Comparison of ENCODE assay signal across 21 mouse cellular contexts in genomic region chr14:60773476-60773875, GRCm38 (mm10). TPM values are rescaled to one million over a fixed set of nuclear protein-coding genes. Genes with fewer than 3 reads are reported as not detected.
DNase-seq lines count a peak whose midpoint lies in the region; ATAC-seq and TF ChIP-seq lines count a peak whose summit lies in the region.
"Had no signal": no experiment of that assay in that cellular context is flagged by ENCODE, and none has a peak within 500 bp of the region (broad histone marks: within the 10 kb centered on the region; RNA-seq: fewer than 3 reads in every experiment).

No protein-coding gene starts in this region.

- no peak overlapping the region for H3K4me3 ChIP-seq in layer of hippocampus, adult 2 months
- H3K4me3 ChIP-seq: kidney, embryonic 15.5 days; liver, embryonic 13.5 days; midbrain, embryonic 15.5 days; neural tube, embryonic 13.5 days had no signal

- H3K27ac ChIP-seq in layer of hippocampus, adult 2 months, result no peak overlapping the region
- H3K27ac ChIP-seq: kidney, embryonic 15.5 days; liver, embryonic 13.5 days; macrophage; midbrain, embryonic 15.5 days; neural tube, embryonic 13.5 days had no signal

- ATAC-seq in CD4-positive, CD25-positive, alpha-beta regulatory T cell, adult 4 months, result no peak
- ATAC-seq in frontal cortex, adult (ENCODE audit: low TSS enrichment), result no peak
- ATAC-seq: hindbrain, embryonic 16.5 days; midbrain, embryonic 15.5 days had no signal

- peak; percentile 45 for TF ChIP-seq CTCF in layer of hippocampus, adult 2 months (conservative IDR thresholded peaks at IDR 0.05)

- DNase-seq in CD4-positive, CD25-positive, alpha-beta regulatory T cell, adult 2 months (ENCODE audit: low read depth, low spot score), result peak; percentile 39
- no peak for DNase-seq in layer of hippocampus, adult 2 months (ENCODE audit: low spot score in 2 of 2)
- DNase-seq in layer of hippocampus, adult 11-12 months (ENCODE audit: low spot score), result no peak
- peak; percentile 6 for DNase-seq in 3T3-L1 (ENCODE audit: low read depth, low spot score)
- peak; percentile 52 for DNase-seq in R1 (ENCODE audit: low read depth, low spot score)
- no peak for DNase-seq in right cerebral cortex, postnatal 14 days
- DNase-seq: adrenal gland, adult 2 months; cerebellum, postnatal 36 days; heart, postnatal 10 days; layer of hippocampus, adult 9-11 months; liver, embryonic 13.5 days; retina, postnatal 1 day; spleen, adult 18-20 months had no signal

RNA-seq across cellular contexts. Expression of gene C1qtnf9, which starts 5.5 kb away (rescaled TPM):
- under 1 TPM in 1 of 2 experiments, not detected in 1; 0.39 TPM for polyA plus RNA-seq in CD4-positive, CD25-positive, alpha-beta regulatory T cell, adult 4 months (2017; shearing (Covaris generic))
- under 1 TPM; 0.29 to 0.44 TPM for total RNA-seq in layer of hippocampus, adult 2 months (2021)
- polyA plus RNA-seq: embryonic facial prominence, embryonic 11.5 days; macrophage had no signal

RNA-seq across cellular contexts. Expression of gene Mipep, which starts 10.9 kb away (rescaled TPM):
- 1 to 10 TPM; 1.6 to 1.8 TPM for polyA plus RNA-seq in CD4-positive, CD25-positive, alpha-beta regulatory T cell, adult 4 months (2017; shearing (Covaris generic))
- 10 to 100 TPM; 31.1 to 33.9 TPM for total RNA-seq in layer of hippocampus, adult 2 months (2021)

Comparison
In these comparisons a context has a peak if more than half of its experiments do, and no peak if none do; other contexts are left out.
1. DNase-seq: peak in CD4-positive, CD25-positive, alpha-beta regulatory T cell, adult 2 months (single experiment), 3T3-L1 (single experiment) and R1 (single experiment); none in layer of hippocampus, adult 2 months (0 of 2), layer of hippocampus, adult 11-12 months (single experiment) and right cerebral cortex, postnatal 14 days (single experiment).